ENCODE assay signal across 15 mouse cellular contexts in the genomic region with DNA sequence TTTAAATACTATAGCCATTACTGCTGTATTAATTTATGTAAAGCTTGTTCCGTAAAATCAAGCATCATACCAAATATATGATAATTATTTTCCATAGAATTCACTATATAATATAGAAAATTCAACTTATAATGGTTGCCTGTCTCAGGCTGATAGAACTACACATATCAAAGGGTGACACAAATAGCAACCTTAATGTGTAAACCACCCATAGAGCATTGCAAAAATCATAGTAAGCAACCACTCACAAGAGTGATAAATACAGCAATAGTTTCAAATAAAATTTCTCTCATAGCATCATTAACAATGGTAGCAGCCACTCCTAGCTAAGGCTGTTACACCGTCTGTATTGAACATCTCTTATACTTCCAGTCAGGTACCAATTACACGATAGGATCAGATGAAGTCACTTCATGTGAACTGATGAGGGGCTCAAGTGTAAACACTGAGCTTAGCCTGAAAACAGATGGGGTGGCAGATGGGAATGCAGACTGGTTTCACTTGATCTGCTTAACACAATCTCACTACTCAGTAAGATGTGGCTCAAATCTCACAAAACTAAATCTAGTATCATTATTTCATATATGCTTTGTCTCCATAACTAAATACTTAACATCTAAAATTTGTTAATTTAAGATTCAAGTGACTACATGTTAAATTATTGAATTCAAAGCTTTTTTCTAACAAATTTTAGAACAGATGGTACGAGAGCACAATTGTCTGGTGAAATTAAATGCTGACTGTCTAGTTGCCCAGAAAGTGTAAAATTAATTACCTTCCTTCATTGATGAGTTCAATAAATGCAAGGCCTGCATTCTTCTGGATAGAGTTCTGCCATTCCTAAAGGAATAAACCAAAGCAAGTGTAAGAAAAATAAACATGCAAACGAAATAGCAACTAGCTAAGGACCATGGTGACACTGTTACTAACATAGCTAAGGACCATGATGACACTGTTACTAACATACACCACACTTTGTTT.
DNase-seq lines count a peak whose midpoint lies in the region; ATAC-seq lines count a peak whose summit lies in the region.
"Had no signal": no experiment of that assay in that cellular context is flagged by ENCODE, and none has a peak within 500 bp of the region (broad histone marks: within the 10 kb centered on the region; RNA-seq: fewer than 3 reads in every experiment).

No protein-coding gene starts in this region.

- no peak overlapping the region for H3K4me2 ChIP-seq in forebrain, embryonic 12.5 days
- H3K4me2 ChIP-seq: limb, embryonic 12.5 days; lung, embryonic 15.5 days had no signal

- no peaks in the 10 kb centered on the region for H3K4me1 ChIP-seq in forebrain, embryonic 12.5 days
- H3K4me1 ChIP-seq: limb, embryonic 12.5 days; lung, embryonic 15.5 days had no signal

- DNase-seq in right cerebral cortex, postnatal 10 days (ENCODE audit: low spot score in 2 of 2): peak; percentile 43 to 55
- DNase-seq in right cerebral cortex, postnatal 4 days: no peak
- peak; percentile 17 for DNase-seq in layer of hippocampus, adult 9-10 months (ENCODE audit: low spot score)
- no peak for DNase-seq in Muller cell, postnatal 12 days (ENCODE audit: inconsistent ontology term)
- DNase-seq in lung, postnatal 25 days (ENCODE audit: low spot score): no peak
- no peak for DNase-seq in heart, adult 18-20 months
- DNase-seq in right cerebral cortex, postnatal 25 days: no peak
- DNase-seq: kidney, postnatal 36 days; right cerebral cortex, postnatal 14 days; thymus, adult 18-20 months had no signal

- no peak overlapping the region for H3K9ac ChIP-seq in forebrain, embryonic 12.5 days
- H3K9ac ChIP-seq: limb, embryonic 12.5 days; lung, embryonic 15.5 days had no signal

- no peak overlapping the region for H3K4me3 ChIP-seq in forebrain, embryonic 12.5 days (replicated peaks)
- H3K4me3 ChIP-seq: erythroblast, embryonic 14.5 days; limb, embryonic 12.5 days; lung, embryonic 15.5 days had no signal

- no peaks in the 10 kb centered on the region; the same call in 1 of the 2 replicates for H3K36me3 ChIP-seq in forebrain, embryonic 12.5 days (replicated peaks)
- H3K36me3 ChIP-seq: lung, embryonic 15.5 days had no signal

- no peak overlapping the region for H3K27ac ChIP-seq in forebrain, embryonic 12.5 days
- H3K27ac ChIP-seq: limb, embryonic 12.5 days; lung, embryonic 15.5 days had no signal

- 70% methylated on average over 5 of the region's 5 CpGs for WGBS in forebrain, embryonic 12.5 days

- ATAC-seq in forebrain, embryonic 12.5 days (ENCODE audit: low FRiP score): peak; percentile 70; the same call in 1 of the 2 replicates

- no peaks in the 10 kb centered on the region for H3K9me3 ChIP-seq in forebrain, embryonic 12.5 days
- H3K9me3 ChIP-seq: limb, embryonic 12.5 days; lung, embryonic 15.5 days had no signal

- H3K27me3 ChIP-seq in forebrain, embryonic 12.5 days: no peaks in the 10 kb centered on the region
- H3K27me3 ChIP-seq: CH12.LX; limb, embryonic 12.5 days; lung, embryonic 15.5 days had no signal

Comparison
In these comparisons a context has a peak if more than half of its experiments do, and no peak if none do; other contexts are left out.
1. DNase-seq: peak in right cerebral cortex, postnatal 10 days (2 of 2) and layer of hippocampus, adult 9-10 months (single experiment); none in right cerebral cortex, postnatal 4 days (single experiment), Muller cell, postnatal 12 days (single experiment), lung, postnatal 25 days (single experiment), heart, adult 18-20 months (0 of 2) and right cerebral cortex, postnatal 25 days (single experiment).